Mouse (Mus musculus) adrenal gland, postnatal 36 days (tissue): Measurements from ENCODE around the gene Etv5. TPM values are rescaled to one million over a fixed set of nuclear protein-coding genes. Genes with fewer than 3 reads are reported as not detected.
"Not testable (repeated sequence)": the region's sequence is repeated elsewhere in the genome, so short reads cannot be mapped to it uniquely, and the experiment has no call there.

Source experiments
- DNase-seq, 2 experiments: peaks; one replicate each; pipeline ENCODE4 v3.0.0; 2021; ENCODE audit warnings: mixed read lengths in 1 of 2
- total RNA-seq, 2 experiments: library from RNA; stranded (reverse); gene quantifications; 2 replicates each; pipeline ENCODE4 v1.2.3; 2021

Gene Etv5
- total RNA-seq, 2 experiments from 2014 or later: 29.7 to 33.3 TPM

DNA sequence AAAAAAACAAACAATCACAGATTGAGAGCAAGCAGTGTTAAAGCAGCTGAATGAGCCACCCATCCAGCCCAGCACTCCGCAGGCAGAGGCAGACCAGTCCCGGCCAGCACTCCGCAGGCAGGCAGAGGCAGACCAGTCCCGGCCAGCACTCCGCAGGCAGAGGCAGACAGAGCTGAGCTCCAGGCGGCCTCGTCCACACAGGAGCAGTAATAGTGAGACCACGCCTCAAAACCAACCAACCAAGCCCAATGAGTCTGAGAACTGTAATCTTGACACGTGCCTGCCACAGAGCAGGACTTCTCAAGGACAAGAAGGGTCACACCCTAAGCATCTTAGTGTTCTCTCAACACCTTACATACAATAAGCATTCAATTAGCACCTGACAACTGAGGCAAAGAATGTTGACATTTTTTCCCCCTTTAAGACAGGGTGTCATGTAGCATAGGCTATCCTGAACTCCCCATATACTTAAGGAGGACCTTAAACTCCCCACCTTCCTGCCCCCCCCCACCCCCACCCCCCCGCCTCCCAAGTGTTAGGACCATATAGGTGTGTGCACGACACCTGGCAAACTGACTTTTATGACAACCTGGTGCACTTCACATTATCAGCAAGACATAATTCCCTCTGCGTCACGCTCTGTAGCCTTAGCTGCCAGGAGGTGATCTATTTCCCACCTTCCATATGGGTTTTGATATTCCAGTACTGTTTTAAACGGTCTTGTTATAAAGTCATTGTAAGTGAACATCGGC lies 44.2 kb downstream of the Etv5 start:
- DNase-seq: no peak

DNA sequence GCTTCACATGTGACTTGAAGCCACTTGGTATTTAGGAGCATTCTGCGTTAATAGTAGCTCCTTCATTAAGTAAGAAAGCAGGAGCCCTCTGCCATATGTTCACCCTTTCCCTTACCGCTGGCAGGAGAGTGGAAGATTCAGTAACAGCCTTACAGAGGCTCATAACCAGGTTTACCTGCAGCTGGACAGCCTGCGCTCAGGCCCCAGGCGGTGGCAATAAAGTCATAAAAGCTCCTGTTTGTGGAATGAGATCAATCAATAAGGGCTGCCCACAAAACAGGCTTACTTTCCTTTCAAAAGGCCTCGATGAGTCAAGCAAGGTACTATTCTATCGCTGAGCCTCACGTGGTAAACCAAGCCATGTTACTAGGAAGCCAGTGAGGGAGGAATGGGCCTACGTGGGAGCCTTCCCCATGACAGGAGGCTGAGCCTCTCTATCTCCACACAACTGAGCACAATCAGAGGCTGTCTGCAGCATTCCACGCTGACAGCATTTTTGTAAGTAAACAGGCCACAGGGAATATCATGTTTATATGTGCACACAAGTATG lies 49.1 kb downstream of the Etv5 start:
- DNase-seq: no peak

DNA sequence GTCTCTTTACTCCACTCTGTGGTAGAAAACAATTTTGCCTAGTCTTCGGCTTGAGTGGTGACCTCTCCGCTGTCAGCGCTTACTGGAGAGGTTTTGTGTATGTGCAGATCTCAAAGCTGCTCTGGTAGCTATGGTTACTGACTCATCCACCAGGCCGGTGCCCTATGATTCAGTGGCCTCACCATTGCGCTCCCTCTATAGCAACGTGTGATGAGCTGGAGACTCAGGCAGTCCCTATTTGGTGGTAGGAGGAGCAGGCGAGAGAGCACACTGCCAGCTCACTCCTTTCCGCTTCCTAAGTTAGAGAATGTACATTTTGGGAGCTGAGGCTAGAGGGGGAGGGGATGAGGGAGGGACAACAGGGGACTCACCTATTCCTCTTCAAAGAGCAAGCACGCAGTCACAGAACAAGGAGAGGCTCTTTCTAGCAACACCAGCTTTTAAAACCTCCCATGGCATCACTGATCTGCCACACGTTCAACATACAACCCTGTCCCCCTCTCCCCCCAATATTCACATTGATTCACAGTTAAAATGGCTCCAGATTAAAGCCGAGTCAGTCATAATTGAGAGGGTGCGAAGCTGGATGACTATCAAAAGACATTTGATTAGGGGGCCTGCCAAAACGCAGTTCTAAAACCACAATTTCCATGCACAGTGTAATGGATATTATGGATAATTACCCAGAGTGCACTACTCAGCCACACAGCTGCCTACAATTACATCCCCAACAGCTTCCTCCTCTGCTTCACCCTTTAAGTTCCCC lies 50.2 kb downstream of the Etv5 start:
- DNase-seq: peak; percentile 73 to 75

DNA sequence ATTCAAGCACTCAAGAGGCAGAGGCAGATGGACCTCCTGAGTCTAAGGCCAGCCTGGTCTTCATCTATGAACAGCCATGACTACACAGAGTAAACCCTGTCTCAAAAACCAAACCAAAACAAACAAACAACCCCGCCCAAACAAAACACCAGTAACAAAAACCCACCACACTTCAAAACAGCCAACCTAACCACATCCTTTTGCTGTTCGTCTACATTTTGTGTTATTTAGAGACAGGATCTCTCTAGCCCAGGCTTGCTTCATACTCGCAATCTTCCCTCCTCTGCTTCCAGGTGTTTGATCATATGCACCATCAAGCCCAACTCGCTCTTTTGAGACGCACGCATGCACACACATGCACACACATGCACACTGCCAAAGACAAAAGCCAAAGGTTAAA lies 51.8 kb downstream of the Etv5 start:
- DNase-seq: no peak

DNA sequence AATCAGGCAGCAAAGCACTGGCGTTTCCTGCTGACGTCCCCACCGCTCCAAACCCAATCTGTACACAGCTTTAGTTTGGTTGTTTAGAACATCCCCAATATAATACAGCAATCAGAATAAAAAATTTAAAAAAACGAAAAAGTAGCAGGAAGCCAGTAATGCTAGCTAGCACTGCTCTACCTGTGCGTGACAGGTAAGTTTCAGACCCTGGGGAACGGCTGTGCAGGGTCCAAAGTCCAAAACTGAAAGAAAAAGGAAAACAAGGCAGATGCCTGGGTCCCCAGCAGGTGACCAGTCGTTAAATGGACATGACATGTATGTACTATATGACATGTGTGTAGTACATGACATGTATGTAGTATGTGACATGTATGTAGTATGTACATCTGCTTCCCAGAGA lies 57.5 kb downstream of the Etv5 start:
- DNase-seq: not testable (repeated sequence)

DNA sequence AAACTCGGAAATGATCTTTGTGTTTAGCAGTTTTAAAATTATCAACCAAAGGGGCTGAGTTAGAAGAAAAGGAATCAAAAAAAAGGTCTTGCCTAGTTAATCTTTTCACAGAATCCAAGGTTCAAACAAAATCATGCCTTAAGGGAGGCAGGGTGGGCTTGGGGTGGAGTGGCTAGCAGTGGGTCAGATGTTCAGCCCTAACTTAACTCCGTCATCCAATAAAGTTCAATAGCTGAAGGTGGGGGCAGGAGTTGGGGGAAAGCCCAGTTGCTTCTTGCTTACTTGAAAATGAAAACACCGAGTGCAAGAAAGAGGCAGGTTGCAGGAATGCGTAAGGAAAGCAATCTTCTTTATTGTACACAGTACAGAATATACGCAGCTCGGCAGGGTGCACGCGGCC lies 58.5 kb downstream of the Etv5 start:
- DNase-seq: no peak

DNA sequence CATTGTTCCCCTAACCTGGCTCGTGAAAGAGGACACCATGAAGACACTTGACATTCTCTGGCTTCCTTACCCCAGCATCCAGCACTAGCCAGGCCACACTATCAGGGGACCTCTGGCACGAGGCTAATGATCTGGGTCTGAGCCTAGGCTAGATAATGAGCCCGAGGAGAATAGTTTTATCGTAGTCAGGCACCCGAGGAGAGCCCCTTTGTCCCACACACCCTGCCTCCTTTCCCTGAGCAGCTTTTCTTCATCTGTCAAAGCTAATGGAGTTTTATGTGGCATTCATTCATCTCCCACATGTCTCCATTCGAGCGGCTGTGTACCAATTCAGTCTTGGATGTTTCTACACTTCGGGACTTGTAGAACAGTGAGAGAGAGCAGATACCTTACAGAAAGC lies 59.5 kb downstream of the Etv5 start:
- no peak for DNase-seq

DNA sequence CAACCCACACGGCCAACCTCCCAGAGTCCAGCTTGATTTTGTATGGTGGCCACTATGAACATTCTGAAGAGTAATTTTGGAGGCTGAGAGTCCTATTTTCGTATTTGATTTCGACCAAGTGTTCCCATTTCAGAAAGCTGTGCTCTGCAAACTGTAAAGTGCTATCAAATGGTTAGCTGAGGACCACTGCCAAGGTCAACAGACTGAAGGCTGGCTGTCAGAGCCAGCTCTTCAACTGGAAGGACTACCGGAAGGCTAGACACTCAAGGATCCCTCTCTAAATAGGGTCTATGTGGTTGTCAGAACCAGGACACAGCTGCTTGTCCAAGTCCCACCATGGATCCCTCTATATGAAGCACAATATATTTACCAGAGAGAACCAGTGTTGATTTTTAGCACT lies 60.2 kb downstream of the Etv5 start:
- no peak for DNase-seq

DNA sequence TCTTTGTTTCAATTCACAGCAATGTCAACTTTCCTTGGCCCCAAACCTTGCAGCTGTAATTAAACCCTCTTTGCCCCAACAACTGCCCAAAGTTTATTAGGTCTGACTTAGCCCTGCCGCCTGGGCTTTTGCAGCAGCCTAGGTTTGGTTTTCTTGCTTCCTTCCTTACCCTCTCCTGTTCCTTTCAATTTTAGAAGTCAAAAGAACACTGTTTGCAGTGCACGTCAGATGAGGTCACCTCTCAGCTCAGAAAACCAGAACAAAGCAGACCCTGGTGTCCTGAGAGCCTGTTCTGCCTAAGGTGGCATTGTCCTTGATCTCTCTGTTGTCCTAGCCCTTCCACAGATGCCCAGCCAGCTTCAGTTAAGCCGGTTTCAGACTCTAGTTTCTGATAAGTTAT lies 61.8 kb downstream of the Etv5 start:
- DNase-seq: no peak

DNA sequence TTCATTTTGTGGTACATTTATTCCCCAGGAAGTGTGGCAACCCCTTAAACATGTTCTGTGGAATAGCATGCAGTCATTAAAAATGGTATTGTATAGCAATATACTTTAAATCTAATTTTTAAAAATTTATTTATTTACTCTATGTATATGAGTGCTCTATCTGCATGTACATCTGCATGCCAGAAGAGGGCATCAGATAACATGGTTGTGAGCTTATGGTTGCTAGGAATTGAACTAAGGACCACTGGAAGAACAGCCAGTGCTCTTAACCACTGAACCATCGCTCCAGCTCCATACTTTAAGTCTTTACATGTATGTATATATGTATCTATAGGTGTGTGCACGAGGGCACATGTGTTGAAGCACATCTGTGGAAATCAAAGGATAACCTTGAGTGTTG lies 64.6 kb downstream of the Etv5 start:
- no peak for DNase-seq

DNA sequence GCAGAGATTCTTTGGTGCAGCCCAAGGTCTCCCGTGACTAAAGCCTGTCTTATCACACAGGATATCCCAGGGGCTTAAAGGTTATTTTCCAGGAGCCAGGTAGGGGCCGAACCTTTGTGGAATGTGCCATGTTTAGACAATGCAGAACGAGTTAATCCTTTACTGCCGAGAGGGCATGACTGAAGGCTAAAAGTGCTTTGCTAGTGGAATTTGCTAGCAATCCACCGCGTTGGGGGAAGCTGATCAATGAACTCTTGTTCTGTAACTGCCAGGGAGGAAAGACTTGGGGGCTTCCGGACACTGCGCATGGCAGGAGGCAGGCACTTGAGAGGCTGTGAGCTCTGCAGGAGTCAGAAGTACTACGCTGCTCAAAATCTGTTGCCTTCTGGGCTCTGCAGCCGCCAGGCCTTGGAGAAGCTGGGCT lies 66.8 kb downstream of the Etv5 start:
- DNase-seq: no peak

DNA sequence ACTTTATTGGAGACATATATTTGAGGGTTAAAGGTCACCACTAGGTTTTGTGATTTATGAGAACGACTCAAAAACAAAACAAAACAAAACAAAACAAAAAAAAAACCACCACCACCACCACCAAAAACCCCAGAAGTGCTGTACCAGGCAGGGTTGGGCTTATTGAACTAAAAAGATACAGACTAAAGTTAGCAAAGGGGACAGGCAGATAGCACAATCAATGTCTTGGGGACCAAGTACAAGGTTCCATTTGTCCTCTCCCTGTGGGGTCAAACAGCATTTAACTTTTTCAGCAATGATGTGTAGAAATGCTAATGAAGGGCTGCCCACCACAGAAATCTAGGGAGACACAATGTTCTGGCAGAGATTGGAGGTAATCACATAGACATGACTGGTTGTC lies 67.3 kb downstream of the Etv5 start:
- DNase-seq: no peak

DNA sequence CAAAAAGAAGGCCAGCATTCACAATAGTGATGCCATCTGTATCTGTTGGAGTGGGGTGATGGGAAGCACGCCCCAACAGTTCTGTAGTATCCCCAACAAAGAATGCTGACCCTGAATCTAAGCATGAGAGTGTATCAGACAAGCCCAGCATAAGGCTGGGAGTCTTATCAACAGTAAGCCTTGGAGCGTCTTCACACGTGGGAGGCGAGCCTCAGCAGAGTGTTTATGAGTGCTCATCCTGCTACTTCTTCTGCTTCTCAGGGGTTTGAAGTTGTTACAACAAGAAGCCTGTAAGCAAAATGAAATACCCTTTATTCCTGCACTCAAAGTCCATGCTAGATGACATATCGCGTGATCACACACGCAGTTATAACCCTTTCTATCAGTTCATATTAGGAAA lies 72.4 kb downstream of the Etv5 start:
- no peak for DNase-seq

DNA sequence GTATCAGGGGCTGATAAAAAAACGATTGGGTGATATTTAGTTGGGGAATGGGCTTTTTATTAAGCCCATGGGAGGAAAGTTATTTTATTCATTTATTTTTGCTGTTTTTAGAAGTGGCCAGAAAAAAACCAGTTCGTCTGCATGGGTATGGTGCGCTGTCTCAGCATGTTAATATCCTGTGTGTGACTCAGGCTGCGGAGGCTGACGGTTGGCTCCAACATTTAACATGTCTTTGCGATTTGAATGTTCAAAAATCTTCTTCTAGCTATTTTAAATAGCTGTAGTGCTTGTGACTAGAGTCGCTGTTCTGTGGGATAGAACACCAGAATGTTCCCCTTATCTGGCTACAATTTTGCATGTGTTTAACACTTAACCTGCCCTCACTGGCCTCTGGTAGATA lies 73.5 kb downstream of the Etv5 start:
- DNase-seq: no peak

DNA sequence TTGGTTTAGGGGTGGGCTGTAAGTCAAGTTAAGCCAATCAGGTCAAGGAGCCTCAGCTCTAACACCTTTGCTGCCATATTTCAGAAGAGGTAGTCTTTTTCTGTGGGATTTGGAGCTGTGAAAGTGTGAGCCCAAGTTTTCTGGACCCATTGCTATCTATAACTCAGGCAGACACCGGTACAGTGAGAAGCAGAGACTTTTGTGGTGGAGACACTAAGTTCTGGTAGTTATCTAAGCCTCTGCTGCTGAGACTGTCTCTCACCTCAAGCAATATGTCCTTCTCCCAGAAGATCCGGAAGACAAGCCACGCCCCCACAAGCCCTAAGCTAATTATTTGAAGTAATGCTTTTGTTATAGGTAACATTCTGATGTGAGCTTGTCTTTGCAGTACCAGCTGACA lies 73.9 kb downstream of the Etv5 start:
- DNase-seq: no peak

DNA sequence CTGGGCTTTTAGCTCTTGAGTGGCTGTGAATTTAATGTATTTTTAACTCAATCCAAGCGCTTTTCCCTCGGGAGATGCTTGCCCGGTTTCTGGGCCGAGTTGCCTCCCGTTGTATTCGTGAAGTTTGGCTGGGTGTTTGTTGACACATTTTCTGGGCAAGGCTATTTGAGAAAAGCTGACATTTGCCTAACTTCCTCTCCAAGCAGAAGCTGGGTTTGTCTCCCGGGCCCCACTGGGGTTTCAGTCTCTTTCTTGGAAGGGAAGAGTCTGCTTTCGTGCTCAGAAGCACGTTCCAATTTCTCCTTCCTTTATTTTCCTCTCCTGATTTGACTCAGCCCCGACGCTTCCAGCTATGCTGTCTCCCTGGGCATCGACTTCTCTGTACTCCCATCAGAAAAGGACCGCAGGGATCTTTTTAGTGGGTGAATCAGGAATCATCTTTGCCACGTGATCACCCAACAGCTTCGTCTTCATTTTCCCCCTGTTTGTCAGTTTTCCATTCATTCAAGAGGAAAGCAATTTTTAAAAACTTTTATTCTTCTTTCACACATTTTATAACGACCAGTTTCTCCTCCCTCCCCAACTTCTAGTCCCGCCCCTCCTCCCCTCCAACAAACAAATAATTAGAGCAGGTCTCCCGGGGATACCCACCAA lies 80.7 kb downstream of the Etv5 start:
- DNase-seq: peak; percentile 7 to 39

DNA sequence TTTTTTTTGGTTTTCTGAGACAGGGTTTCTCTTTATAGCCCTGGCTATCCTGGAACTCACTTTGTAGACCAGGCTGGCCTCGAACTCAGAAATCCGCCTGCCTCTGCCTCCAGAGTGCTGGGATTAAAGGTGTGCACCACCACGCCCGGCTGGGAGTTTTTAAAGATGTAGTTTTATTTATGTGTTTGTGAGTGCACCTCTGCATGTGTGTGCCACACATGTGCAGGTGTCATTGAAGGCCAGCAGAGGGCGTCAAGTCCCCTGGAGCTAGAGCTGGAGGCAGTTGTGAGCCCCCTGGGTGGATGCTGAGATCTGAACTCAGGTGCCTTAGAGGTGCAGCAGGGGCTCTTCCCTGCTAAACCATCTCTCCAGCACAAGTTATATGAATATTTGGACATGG lies 85.3 kb downstream of the Etv5 start:
- not testable (repeated sequence) for DNase-seq

DNA sequence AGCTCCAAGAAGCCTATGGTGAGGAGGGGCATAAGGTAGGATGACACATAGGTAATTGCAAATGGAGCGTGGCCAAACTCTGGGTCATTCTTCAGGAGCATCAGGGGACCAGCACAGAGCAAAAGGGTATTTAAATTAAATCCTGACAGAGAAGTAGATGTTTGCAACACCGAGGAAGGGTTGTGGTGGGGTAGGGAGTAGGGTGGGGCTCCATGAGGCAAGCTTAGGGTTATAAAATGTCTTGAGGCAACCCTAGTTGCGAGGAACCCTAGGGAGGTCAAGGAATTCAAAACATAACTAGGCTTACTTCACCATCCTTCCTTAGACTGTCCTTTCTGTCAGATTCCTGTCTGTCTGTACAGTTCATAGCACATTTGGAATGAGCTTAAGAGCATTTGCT lies 85.9 kb downstream of the Etv5 start:
- no peak for DNase-seq

DNA sequence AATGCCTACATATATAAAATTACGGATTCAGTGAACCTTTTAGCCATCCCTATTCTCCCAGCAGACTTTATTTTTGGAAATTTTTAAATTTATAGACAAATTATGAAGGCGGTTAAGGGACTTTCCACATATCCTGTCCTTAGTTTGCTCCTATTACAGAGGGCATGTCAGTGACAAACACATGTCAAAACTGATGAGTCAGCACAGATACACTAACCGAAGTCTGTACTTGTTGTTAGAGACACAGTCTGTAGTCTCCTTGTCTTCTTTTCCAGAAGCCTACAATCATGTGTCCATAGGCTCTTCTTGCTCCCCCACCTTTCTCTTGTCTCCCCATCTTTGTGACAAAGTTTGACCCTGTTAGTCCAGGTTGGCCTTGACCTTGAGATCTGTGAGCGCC lies 88.3 kb downstream of the Etv5 start:
- no peak for DNase-seq

DNA sequence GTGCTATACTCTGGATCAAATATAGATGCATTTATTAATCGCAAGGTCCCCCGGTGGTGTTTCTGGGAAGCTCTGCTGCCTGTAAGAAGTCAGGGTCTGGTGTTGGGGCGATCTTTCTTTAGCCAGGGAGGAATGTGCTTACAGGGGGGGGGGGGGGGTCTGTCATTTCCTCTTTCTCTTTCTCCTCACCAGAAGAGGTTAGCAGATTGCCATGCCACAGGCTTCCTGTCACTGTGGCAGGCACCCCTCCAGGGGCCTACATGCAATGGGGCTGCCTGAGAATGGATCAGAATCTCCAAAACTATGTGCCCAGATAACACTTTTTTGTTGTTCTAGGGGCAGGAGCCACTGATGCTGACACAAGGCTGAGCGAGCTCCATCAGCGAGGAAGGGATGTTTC lies 89.7 kb downstream of the Etv5 start:
- DNase-seq: no peak

DNA sequence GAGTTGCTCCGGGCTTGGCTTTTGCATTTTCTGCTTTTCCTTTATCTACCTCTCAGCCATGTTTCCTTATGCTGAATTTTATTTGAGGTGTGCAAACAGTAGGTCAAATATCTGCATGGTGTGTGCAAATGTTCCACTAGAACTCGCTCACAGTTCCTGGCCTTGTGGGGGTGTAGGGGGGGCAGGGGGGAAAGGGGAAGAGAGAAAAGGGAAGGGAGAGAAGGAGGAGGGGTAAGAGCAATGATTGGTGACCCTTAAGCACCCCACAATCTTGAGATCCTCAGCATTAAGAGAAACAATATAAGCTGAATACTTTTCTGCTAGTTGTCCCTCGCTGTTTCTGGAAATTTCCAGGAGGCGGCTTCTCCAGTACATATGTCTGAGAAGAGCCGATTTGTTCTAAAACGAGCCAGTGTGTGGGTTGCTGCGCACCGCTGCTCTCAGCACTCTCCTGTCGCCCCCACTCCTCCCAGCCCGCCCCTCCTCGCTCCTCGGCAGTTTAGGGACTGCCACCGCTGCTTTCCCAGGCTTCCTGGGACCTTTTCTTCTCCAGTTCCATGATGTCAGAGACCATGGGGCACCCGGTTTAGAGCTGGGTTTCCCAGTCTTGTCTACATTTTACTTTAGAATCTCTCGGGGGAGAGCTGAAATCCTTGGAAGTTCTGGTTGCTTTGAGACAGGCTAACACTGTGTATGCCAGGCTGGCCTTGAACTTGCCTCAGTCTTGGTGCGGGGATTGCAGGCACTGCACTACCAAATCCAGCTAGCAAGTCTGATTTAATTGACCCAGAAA lies 90.8 kb downstream of the Etv5 start:
- peak; percentile 4 to 18 for DNase-seq

DNA sequence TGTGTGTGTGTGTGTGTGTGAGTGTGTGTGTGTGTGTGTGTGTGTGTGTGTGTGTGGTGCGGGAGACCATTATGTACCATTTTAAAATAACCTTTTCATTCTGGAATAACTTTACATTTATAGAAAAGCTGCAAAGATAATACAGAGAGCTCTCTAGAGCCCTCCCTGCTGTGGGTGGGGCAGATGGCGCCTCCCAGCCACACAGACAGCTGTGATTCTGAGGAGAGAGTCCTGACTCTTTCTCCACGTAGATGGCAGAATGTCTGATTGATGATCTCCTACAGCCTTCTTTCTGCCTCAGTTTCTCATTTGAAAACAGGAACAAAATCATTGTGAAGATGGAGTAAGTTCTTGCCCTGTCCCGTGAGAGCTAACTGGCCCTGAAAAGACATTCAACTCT lies 91.5 kb downstream of the Etv5 start:
- no peak for DNase-seq
